Mouse (Mus musculus) lung, embryonic 16.5 days (tissue): Measurements from ENCODE around the gene Wdr90. TPM values are rescaled to one million over a fixed set of nuclear protein-coding genes. Genes with fewer than 3 reads are reported as not detected.

Experiments
- ATAC-seq: fragments of 200-750 bp; cut with Nextera tagmentation; 2 replicates; pipeline ENCODE4 v1.8.0; 2017; ENCODE audit warnings: low read depth, mild to moderate bottlenecking, moderate library complexity
- H3K27ac ChIP-seq: fragments of 300-500 bp; sonication (generic); 2 replicates; pipeline ENCODE4 v1.5.1; 2014; ENCODE audit warnings: mild to moderate bottlenecking, control low read depth, low read length
- H3K27me3 ChIP-seq: fragments of 300-500 bp; sonication (generic); 2 replicates; pipeline ENCODE4 v1.6.1; 2014; ENCODE audit warnings: low read depth, low read length, mixed read lengths; ENCODE audit not compliant: control insufficient read depth, insufficient read depth
- H3K36me3 ChIP-seq: fragments of 300-500 bp; sonication (generic); 2 replicates; pipeline ENCODE4 v1.6.1; 2014; ENCODE audit warnings: low read length; ENCODE audit not compliant: control insufficient read depth, insufficient read depth
- H3K4me1 ChIP-seq: fragments of 300-500 bp; sonication (generic); replicated peaks from 2 replicates; pipeline ENCODE4 v1.6.1; 2014; ENCODE audit warnings: low read length, mixed read lengths; ENCODE audit not compliant: control insufficient read depth, insufficient read depth
- H3K4me2 ChIP-seq: fragments of 300-500 bp; sonication (generic); 2 replicates; pipeline ENCODE4 v1.6.1; 2014; ENCODE audit warnings: low read depth, low read length, control low read depth
- H3K4me3 ChIP-seq: fragments of 300-500 bp; sonication (generic); 2 replicates; pipeline ENCODE4 v1.5.1; 2014; ENCODE audit warnings: mild to moderate bottlenecking, low read length, control low read depth
- H3K9ac ChIP-seq: fragments of 300-500 bp; sonication (generic); 2 replicates; pipeline ENCODE4 v1.6.1; 2014; ENCODE audit warnings: low read length, control low read depth
- H3K9me3 ChIP-seq: fragments of 300-500 bp; sonication (generic); 2 replicates; pipeline ENCODE4 v1.6.1; 2016; ENCODE audit warnings: low read length; ENCODE audit not compliant: control insufficient read depth
- WGBS: fragments of 180-500 bp; shearing (Covaris S2); extraction: QIAGEN DNeasy Blood & Tissue Kit; methylation state at CpG from one replicate; pipeline ENCODE4 v1.1.7; 2014; 5-methylcytosine and 5-hydroxymethylcytosine counted together
- polyA plus RNA-seq: library from polyadenylated mRNA; unstranded; fragments of >200 nt; fragmentation: Nextera tagmentation; extraction: Ambion mirVana; gene quantifications from 2 replicates; pipeline ENCODE4 v1.2.1, GENCODE M21; 2015

Gene Wdr90
- polyA plus RNA-seq, 1 experiment from 2014 or later, result 32.6 TPM

DNA sequence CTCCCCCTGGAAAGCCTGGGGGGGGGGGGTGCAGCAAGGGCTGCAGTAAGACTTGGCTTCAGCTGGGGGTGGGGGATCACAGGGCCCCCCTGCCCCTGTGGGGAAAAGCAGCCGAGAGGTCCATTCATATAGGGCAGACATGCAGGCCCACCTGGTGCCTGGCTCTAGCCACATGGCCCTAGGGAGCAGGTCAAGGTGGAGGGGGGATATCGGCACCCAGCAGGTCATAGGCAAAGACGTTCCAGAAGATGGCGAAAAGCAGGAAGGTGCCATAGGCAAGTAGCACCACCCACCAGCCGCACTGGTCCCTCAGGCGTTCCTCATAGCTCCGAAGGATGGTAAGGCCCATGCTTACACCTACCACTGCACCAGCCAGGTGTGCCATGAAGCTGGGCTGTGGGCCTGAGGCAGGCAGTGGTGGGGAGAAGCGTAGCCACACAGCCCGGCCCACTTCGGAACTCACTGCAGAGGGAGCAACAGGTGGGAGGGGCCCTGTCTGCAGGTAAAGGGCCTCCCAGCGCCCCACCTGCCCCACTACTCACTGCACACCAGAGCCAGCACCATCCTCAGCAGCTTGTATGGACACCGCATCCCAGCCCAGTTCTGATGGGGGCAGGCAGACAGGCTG is 26.6 kb downstream of the Wdr90 start:
- peak overlapping the region; percentile 85 for H3K4me3 ChIP-seq
- H3K27ac ChIP-seq, result 0 out of 2 replicates have a peak overlapping the region, but pooled peaks have one; percentile 24

DNA sequence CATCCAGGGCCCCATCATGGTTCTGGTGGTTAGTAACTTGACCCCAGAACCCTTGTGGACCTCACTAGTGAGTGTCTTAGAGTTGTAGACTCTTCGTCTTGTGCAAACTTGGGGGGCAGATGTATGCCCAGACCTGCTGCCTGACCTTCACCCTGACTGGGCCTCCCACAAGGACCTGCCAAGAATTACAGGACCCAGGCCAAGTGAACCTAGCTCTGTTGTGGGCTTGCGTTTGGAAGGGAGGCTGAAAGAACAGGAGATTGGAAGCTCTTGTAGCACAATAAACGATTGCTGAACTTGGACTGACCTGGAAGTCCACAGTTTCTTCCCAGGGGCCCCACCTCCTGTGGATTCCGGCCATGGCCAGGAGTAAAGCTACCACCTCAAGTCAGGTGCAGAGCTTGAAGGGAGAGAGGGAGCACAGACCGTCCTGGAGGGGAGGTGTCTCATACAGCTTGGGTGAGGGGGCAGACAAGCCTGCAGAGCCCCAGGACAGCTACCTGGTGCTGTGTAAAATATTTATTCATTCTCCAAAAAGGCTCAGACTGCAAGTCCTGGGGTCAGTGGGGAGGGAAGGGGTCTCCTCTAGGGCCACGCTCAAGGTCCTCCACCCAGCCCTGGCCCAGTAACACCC is 27.2 kb downstream of the Wdr90 start:
- WGBS, result 10% methylated on average over 6 of the region's 6 CpGs
- peaks cover 18% of the 10 kb centered on the region for H3K36me3 ChIP-seq

More for the DNA sequence above, 26.6 kb downstream of the Wdr90 start:
- peaks cover 24% of the 10 kb centered on the region for H3K36me3 ChIP-seq
- WGBS, result 76% methylated on average over 12 of the region's 12 CpGs
- ATAC-seq, result no peak
- H3K4me1 ChIP-seq, result peaks cover 56% of the 10 kb centered on the region
- H3K4me2 ChIP-seq, result peak overlapping the region; percentile 80
- peak overlapping the region; percentile 85 for H3K9ac ChIP-seq
- H3K9me3 ChIP-seq, result no peaks in the 10 kb centered on the region
- H3K27me3 ChIP-seq, result no peaks in the 10 kb centered on the region

DNA sequence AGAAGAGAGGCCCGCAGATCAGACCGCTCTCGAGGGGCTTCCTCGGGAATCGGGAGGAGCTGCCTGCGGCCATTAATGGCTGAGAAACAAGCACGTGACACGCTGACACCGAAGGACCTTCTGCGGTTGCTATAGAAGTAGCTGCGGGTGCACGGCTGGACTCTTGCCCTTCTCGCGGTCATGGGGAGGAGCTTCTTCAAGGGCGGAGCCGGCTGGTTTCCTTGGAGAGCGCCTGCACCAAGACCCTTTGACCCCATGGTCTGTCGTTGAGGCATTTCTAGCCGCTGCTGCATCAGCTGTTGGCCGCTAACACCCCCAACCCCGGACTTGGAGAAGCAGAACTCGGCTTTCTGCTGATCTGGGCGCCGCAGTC is 28.0 kb downstream of the Wdr90 start, which contains the start of gene Stub1:
TSS of gene Stub1 (minus strand) at position 114 of the 373 bp plus-strand sequence.
- H3K4me2 ChIP-seq, result peak within 1 kb of the TSS; percentile 91
- peaks cover 16% of the 10 kb centered on the region for H3K36me3 ChIP-seq
- peak within 1 kb of the TSS; percentile 90 for H3K9ac ChIP-seq
- H3K4me3 ChIP-seq, result peak within 1 kb of the TSS; percentile 85
- H3K9me3 ChIP-seq, result no peaks in the 10 kb centered on the region
- under 1% methylated on average over 24 of the region's 24 CpGs for WGBS
- ATAC-seq, result peak; percentile 75
- H3K4me1 ChIP-seq, result peaks cover 62% of the 10 kb centered on the region
- no peaks in the 10 kb centered on the region for H3K27me3 ChIP-seq
- H3K27ac ChIP-seq, result peak within 1 kb of the TSS; percentile 93

More for the DNA sequence above, 27.2 kb downstream of the Wdr90 start:
- no peaks in the 10 kb centered on the region for H3K9me3 ChIP-seq
- peak overlapping the region; percentile 85 for H3K4me3 ChIP-seq
- ATAC-seq, result no peak
- H3K9ac ChIP-seq, result peak overlapping the region; percentile 85
- peaks cover 59% of the 10 kb centered on the region for H3K4me1 ChIP-seq
- H3K4me2 ChIP-seq, result peak overlapping the region; percentile 80
- no peaks in the 10 kb centered on the region for H3K27me3 ChIP-seq
- peak overlapping the region; percentile 93 for H3K27ac ChIP-seq

DNA sequence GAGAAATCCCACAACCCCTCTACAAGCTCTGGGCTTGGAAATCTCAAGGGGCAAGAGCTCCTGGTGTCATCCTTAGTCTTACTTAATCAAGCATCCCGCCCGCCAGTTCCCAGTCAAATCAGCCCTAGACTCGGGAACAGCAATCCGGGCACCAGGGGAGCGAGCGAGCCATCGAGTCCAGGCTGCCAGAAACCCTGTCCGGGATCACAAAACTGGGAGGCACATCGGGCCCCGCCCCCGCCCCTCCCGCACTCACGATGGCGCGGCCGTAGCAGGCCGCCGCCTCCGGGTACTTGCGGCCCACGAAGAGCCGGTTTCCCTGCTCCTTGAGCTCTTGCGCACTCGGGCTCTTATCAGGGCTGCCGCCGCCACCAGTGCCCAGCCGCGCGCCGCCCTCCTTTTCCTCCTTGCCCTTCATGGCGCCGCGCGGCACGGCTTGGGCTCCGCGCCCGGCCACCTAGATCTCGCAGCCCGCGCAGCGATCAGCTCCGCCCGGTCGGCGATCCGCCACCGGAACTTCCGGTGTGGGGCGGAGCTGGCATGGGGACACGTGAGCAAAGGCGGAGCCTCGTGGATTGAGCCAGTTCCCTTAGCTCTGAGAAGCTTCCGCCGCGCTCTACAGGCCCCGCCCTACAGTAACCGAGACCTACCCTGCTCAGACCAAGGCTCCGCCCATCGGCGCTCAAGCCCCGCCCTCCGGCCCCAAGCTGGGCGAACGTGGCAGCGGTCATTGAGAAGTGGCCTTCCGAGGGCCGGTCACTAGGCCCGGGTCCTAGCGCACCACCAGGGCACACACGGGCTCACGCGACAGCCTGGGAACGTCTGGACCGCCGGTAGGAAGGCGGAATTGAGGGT is 28.6 kb downstream of the Wdr90 start:
- peak; percentile 93 for ATAC-seq
- Histone ChIP-seq H3K36me3 (peaks cover 14% of the 10 kb centered on the region), H3K27ac (peak overlapping the region; percentile 93), H3K9me3 (no peaks in the 10 kb centered on the region), H3K4me1 (peaks cover 64% of the 10 kb centered on the region), H3K9ac (peak overlapping the region; percentile 90), H3K4me3 (peak overlapping the region; percentile 85), H3K4me2 (peak overlapping the region; percentile 91), H3K27me3 (no peaks in the 10 kb centered on the region)
- WGBS, result under 1% methylated on average over 75 of the region's 77 CpGs

DNA sequence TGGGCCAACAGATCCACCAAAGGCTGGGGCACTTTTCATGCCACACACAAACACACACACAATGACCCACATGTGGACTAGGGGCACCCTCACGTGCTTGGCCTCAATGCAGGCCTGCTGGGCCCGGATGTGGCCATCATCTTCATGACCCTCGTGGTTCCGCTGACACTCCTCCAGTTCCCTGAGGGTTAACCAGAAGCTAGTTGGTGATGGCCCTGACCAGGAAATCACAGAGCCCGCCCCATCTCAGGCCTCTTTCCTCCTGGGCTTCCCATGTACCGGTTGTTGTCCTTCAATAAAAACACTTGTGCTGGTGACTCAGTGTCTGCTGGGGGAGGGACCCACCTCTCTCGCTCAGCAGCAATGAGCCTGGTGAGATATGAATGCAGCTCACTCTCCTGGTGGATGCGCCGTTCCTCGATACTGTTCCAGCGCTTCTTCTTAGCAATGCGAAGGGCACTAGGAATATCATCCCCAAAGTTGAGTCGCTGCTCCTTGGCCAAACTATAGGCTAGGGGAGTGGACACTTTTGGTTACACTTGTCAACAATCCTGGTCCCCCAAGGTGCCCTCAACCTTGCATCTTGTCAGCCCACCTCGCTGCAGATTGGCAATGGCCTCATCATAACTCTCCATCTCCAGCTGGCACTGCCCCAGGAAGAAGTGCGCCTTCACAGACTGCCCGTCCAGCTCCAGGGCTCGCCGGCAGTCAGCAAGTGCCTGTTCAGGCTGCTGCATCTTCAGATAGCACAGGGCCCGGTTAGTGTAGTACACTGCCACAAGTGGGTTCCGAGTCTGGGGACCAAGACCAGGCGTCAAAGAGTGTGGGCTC is 29.6 kb downstream of the Wdr90 start:
- Histone ChIP-seq H3K27ac (peak overlapping the region; percentile 89), H3K4me2 (peak overlapping the region; percentile 91), H3K36me3 (peaks cover 14% of the 10 kb centered on the region), H3K9ac (peak overlapping the region; percentile 90), H3K4me1 (peaks cover 57% of the 10 kb centered on the region), H3K9me3 (no peaks in the 10 kb centered on the region), H3K27me3 (no peaks in the 10 kb centered on the region), H3K4me3 (peak overlapping the region; percentile 85)
- WGBS, result 46% methylated on average over 21 of the region's 21 CpGs
- ATAC-seq, result no peak

- 81% methylated on average over 14 of the region's 14 CpGs for WGBS
- ATAC-seq, result no peak
- Histone ChIP-seq H3K9me3 (no peaks in the 10 kb centered on the region), H3K9ac (no peak overlapping the region), H3K27ac (no peak overlapping the region), H3K36me3 (peaks cover 14% of the 10 kb centered on the region), H3K4me2 (peak overlapping the region; percentile 91), H3K4me1 (peaks cover 51% of the 10 kb centered on the region), H3K4me3 (peak overlapping the region; percentile 85; the same call in 1 of the 2 replicates), H3K27me3 (no peaks in the 10 kb centered on the region)
Measured at GRCm38 (mm10) chr17:25830806-25831431, 30.4 kb downstream of the Wdr90 start.

GRCm38 (mm10) chr17:25830200-25830753 is 31.0 kb downstream of the Wdr90 start:
- no peak for ATAC-seq
- Histone ChIP-seq H3K4me1 (peaks cover 45% of the 10 kb centered on the region), H3K9me3 (no peaks in the 10 kb centered on the region), H3K9ac (no peak overlapping the region), H3K27me3 (no peaks in the 10 kb centered on the region), H3K27ac (no peak overlapping the region), H3K36me3 (peaks cover 14% of the 10 kb centered on the region), H3K4me3 (no peak overlapping the region), H3K4me2 (no peak overlapping the region)
- 82% methylated on average over 4 of the region's 4 CpGs for WGBS

GRCm38 (mm10) chr17:25829558-25830017 is 31.7 kb downstream of the Wdr90 start:
- Histone ChIP-seq H3K4me3 (peak overlapping the region; percentile 72), H3K4me2 (peak overlapping the region; percentile 84), H3K9me3 (no peaks in the 10 kb centered on the region), H3K36me3 (peaks cover 14% of the 10 kb centered on the region), H3K4me1 (peaks cover 44% of the 10 kb centered on the region), H3K27me3 (no peaks in the 10 kb centered on the region), H3K9ac (peak overlapping the region; percentile 85), H3K27ac (peak overlapping the region; percentile 92)
- no peak for ATAC-seq
- WGBS, result 32% methylated on average over 8 of the region's 8 CpGs
